Mouse (Mus musculus) central nervous system, embryonic 14 days (tissue): ENCODE measurements around the gene Adamts10. TPM values are rescaled to one million over a fixed set of nuclear protein-coding genes. Genes with fewer than 3 reads are reported as not detected.

Experiments used
- polyA plus RNA-seq: library from polyadenylated mRNA; depleted of rRNA; stranded (reverse); fragments of >200 nt; gene quantifications from 2 replicates; pipeline ENCODE4 v1.2.3, GENCODE M21; 2012; rRNA removed

The Adamts10 gene
- polyA plus RNA-seq = 120 and 157 TPM in 2 replicates

GRCm38 (mm10) chr17:33523918-33524755 lies at the start of gene Adamts10:
Gene Adamts10, plus strand, starts transcription at chr17:33524204.

GRCm38 (mm10) chr17:33555223-33555855 lies 31.3 kb downstream of the Adamts10 start, which contains the start of gene Myo1f:
Gene Myo1f, plus strand, starts transcription at chr17:33555707.

Other genes with a start within 250 kb of the Adamts10 start
- 11.1 and 11.2 TPM in 2 replicates for gene Zfp955b, start 234.7 kb upstream of the Adamts10 start, polyA plus RNA-seq
- 14.8 and 18.2 TPM in 2 replicates for gene Zfp81, start 165.3 kb upstream of the Adamts10 start, polyA plus RNA-seq
- gene Zfp101, start 129.6 kb upstream of the Adamts10 start, polyA plus RNA-seq = 19.1 and 21.0 TPM in 2 replicates
- gene Actl9, start 91.3 kb upstream of the Adamts10 start, polyA plus RNA-seq = 0.08 and 0.15 TPM in 2 replicates
- 1.8 TPM in 2 replicates for gene Myo1f, start 31.5 kb downstream of the Adamts10 start, polyA plus RNA-seq
- 119 and 126 TPM in 2 replicates for gene Zfp414, start 104.9 kb downstream of the Adamts10 start, polyA plus RNA-seq
- gene Pram1, start 113.9 kb downstream of the Adamts10 start, polyA plus RNA-seq = 0.96 and 1.2 TPM in 2 replicates
- gene Hnrnpm, start 162.7 kb downstream of the Adamts10 start, polyA plus RNA-seq = 346 and 372 TPM in 2 replicates
- gene March2, start 194.5 kb downstream of the Adamts10 start, polyA plus RNA-seq = 54.7 and 54.9 TPM in 2 replicates
- 492 and 498 TPM in 2 replicates for gene Rab11b, start 236.3 kb downstream of the Adamts10 start, polyA plus RNA-seq